Mouse (Mus musculus): ENCODE data around the gene Frmd4b.
A peak's percentile ranks its signal among the peaks of the same experiment; 100 is the strongest.

Frmd4b gene

GRCm38 (mm10) chr6:97520566-97520965 is 96.8 kb downstream of the Frmd4b start:
- DNase-seq (ENCODE audit: low spot score): peak; percentile 69

GRCm38 (mm10) chr6:97519553-97519952 is 97.8 kb downstream of the Frmd4b start:
- no peak for DNase-seq (ENCODE audit: low spot score)

GRCm38 (mm10) chr6:97518467-97518866 is 98.9 kb downstream of the Frmd4b start:
- DNase-seq (ENCODE audit: low spot score): no peak

GRCm38 (mm10) chr6:97517616-97518235 is 99.6 kb downstream of the Frmd4b start:
- DNase-seq (ENCODE audit: low spot score): no peak

GRCm38 (mm10) chr6:97516941-97517340 is 100.4 kb downstream of the Frmd4b start:
- no peak for DNase-seq (ENCODE audit: low spot score)

GRCm38 (mm10) chr6:97510771-97511170 is 106.6 kb downstream of the Frmd4b start:
- DNase-seq (ENCODE audit: low spot score): no peak

- no peak for DNase-seq (ENCODE audit: low spot score)
Measured at GRCm38 (mm10) chr6:97509434-97509833, 107.9 kb downstream of the Frmd4b start.

GRCm38 (mm10) chr6:97508480-97508879 is 108.9 kb downstream of the Frmd4b start:
- no peak for DNase-seq (ENCODE audit: low spot score)

- no peak for DNase-seq (ENCODE audit: low spot score)
Measured at GRCm38 (mm10) chr6:97507893-97508292, 109.4 kb downstream of the Frmd4b start.

- DNase-seq (ENCODE audit: low spot score): no peak
Measured at GRCm38 (mm10) chr6:97506141-97506650, 111.1 kb downstream of the Frmd4b start.

- no peak for DNase-seq (ENCODE audit: low spot score)
Measured at GRCm38 (mm10) chr6:97504673-97505072, 112.7 kb downstream of the Frmd4b start.

GRCm38 (mm10) chr6:97501000-97501399 is 116.3 kb downstream of the Frmd4b start:
- no peak for DNase-seq (ENCODE audit: low spot score)

- no peak for DNase-seq (ENCODE audit: low spot score)
Measured at GRCm38 (mm10) chr6:97500246-97500645, 117.1 kb downstream of the Frmd4b start.

- no peak for DNase-seq (ENCODE audit: low spot score)
Measured at GRCm38 (mm10) chr6:97496002-97496401, 121.3 kb downstream of the Frmd4b start.

- DNase-seq (ENCODE audit: low spot score): no peak
Measured at GRCm38 (mm10) chr6:97491065-97491464, 126.3 kb downstream of the Frmd4b start.

- DNase-seq (ENCODE audit: low spot score): peak; percentile 50
Measured at GRCm38 (mm10) chr6:97488821-97489220, 128.5 kb downstream of the Frmd4b start.

GRCm38 (mm10) chr6:97488280-97488679 is 129.1 kb downstream of the Frmd4b start:
- DNase-seq (ENCODE audit: low spot score): no peak

- DNase-seq (ENCODE audit: low spot score): no peak
Measured at GRCm38 (mm10) chr6:97487535-97488081, 129.7 kb downstream of the Frmd4b start.

GRCm38 (mm10) chr6:97486813-97487361 is 130.5 kb downstream of the Frmd4b start:
- DNase-seq (ENCODE audit: low spot score): no peak

- DNase-seq (ENCODE audit: low spot score): no peak
Measured at GRCm38 (mm10) chr6:97485886-97486386, 131.4 kb downstream of the Frmd4b start.

GRCm38 (mm10) chr6:97481912-97482311 is 135.4 kb downstream of the Frmd4b start:
- no peak for DNase-seq (ENCODE audit: low spot score)

GRCm38 (mm10) chr6:97478981-97479860 is 138.1 kb downstream of the Frmd4b start:
- DNase-seq (ENCODE audit: low spot score): peak; percentile 51

All from embryo, embryonic 10.5 days (tissue).